Mouse (Mus musculus): Measurements from ENCODE around the gene Fbxw11. TPM values are rescaled to one million over a fixed set of nuclear protein-coding genes. Genes with fewer than 3 reads are reported as not detected.

The Fbxw11 gene
- polyA plus RNA-seq (2012), result 23.4 and 32.9 TPM in 2 replicates

- no peak for TF ChIP-seq GATA1 (IDR thresholded peaks at IDR 0.05; ENCODE audit: low read length)
Measured at GRCm38 (mm10) chr11:32642249-32642876, at the start of gene Fbxw11. Gene Fbxw11, plus strand, starts transcription at chr11:32642724.

- no peak for TF ChIP-seq GATA1 (IDR thresholded peaks at IDR 0.05; ENCODE audit: low read length)
Measured at GRCm38 (mm10) chr11:32593081-32593480, 49.4 kb upstream of the Fbxw11 start.

GRCm38 (mm10) chr11:32594122-32594521 lies 48.4 kb upstream of the Fbxw11 start:
- no peak for TF ChIP-seq GATA1 (IDR thresholded peaks at IDR 0.05; ENCODE audit: low read length)

- no peak for TF ChIP-seq GATA1 (IDR thresholded peaks at IDR 0.05; ENCODE audit: low read length)
Measured at GRCm38 (mm10) chr11:32600371-32600770, 42.2 kb upstream of the Fbxw11 start.

- TF ChIP-seq GATA1 (IDR thresholded peaks at IDR 0.05; ENCODE audit: low read length), result no peak
Measured at GRCm38 (mm10) chr11:32601528-32602323, 40.8 kb upstream of the Fbxw11 start.

- TF ChIP-seq GATA1 (IDR thresholded peaks at IDR 0.05; ENCODE audit: low read length), result no peak
Measured at GRCm38 (mm10) chr11:32604663-32605062, 37.9 kb upstream of the Fbxw11 start.

GRCm38 (mm10) chr11:32605131-32605860 lies 37.2 kb upstream of the Fbxw11 start:
- no peak for TF ChIP-seq GATA1 (IDR thresholded peaks at IDR 0.05; ENCODE audit: low read length)

- TF ChIP-seq GATA1 (IDR thresholded peaks at IDR 0.05; ENCODE audit: low read length), result no peak
Measured at GRCm38 (mm10) chr11:32605907-32606306, 36.6 kb upstream of the Fbxw11 start.

GRCm38 (mm10) chr11:32607319-32607718 lies 35.2 kb upstream of the Fbxw11 start:
- TF ChIP-seq GATA1 (IDR thresholded peaks at IDR 0.05; ENCODE audit: low read length), result no peak

GRCm38 (mm10) chr11:32610616-32611015 lies 31.9 kb upstream of the Fbxw11 start:
- TF ChIP-seq GATA1 (IDR thresholded peaks at IDR 0.05; ENCODE audit: low read length), result no peak

- TF ChIP-seq GATA1 (IDR thresholded peaks at IDR 0.05; ENCODE audit: low read length), result no peak
Measured at GRCm38 (mm10) chr11:32612304-32612703, 30.2 kb upstream of the Fbxw11 start.

- no peak for TF ChIP-seq GATA1 (IDR thresholded peaks at IDR 0.05; ENCODE audit: low read length)
Measured at GRCm38 (mm10) chr11:32614463-32614862, 28.1 kb upstream of the Fbxw11 start.

- TF ChIP-seq GATA1 (IDR thresholded peaks at IDR 0.05; ENCODE audit: low read length), result no peak
Measured at GRCm38 (mm10) chr11:32615561-32615960, 27.0 kb upstream of the Fbxw11 start.

GRCm38 (mm10) chr11:32616091-32616490 lies 26.4 kb upstream of the Fbxw11 start:
- TF ChIP-seq GATA1 (IDR thresholded peaks at IDR 0.05; ENCODE audit: low read length), result no peak

GRCm38 (mm10) chr11:32618036-32618435 lies 24.5 kb upstream of the Fbxw11 start:
- TF ChIP-seq GATA1 (IDR thresholded peaks at IDR 0.05; ENCODE audit: low read length), result no peak

GRCm38 (mm10) chr11:32619257-32619816 lies 23.2 kb upstream of the Fbxw11 start:
- TF ChIP-seq GATA1 (IDR thresholded peaks at IDR 0.05; ENCODE audit: low read length), result no peak

Measured in G1E-ER4 (cell line).